Mouse (Mus musculus): ENCODE data around the gene Lrrtm3.

Gene Lrrtm3

DNA sequence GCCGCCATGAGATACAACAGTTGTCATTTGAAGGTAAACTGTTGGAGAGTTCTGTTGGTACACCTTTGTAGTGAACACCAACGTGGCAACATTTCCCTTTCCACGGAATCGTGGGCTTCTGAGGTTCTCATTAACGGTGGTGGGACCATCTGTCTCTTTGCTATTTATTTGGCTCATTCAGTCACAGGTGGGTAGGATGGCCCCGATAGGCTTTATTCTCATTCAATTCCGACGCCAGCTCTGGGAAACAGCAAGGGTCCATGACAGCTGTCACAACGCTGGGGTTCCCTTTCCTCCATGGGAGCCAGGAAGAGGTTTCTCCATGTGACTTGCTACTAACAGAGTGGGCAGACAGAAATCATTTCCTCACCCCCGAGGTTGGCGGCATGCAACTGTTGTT is 48.2 kb downstream of the Lrrtm3 start:
- no peak for DNase-seq (ENCODE audit: low spot score)

DNA sequence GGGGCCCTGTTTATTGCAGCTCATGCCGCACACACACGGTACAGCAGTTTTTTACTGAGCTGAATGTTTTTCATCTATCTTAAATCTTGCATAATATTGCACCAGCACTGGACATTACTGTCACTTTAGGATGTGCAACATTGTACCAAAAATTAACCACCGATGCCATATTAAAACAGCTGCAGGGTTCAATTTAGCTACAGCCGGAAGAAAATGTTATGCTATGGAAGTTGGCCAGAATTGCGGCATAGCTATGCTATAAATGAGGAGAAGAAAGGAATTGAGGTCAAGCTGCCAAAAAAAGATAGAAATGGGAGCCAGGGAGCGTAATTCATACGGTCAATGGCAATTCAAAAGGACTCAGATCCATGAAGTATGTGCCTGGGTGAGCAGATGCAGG is 48.9 kb downstream of the Lrrtm3 start:
- DNase-seq (ENCODE audit: low spot score) = no peak

DNA sequence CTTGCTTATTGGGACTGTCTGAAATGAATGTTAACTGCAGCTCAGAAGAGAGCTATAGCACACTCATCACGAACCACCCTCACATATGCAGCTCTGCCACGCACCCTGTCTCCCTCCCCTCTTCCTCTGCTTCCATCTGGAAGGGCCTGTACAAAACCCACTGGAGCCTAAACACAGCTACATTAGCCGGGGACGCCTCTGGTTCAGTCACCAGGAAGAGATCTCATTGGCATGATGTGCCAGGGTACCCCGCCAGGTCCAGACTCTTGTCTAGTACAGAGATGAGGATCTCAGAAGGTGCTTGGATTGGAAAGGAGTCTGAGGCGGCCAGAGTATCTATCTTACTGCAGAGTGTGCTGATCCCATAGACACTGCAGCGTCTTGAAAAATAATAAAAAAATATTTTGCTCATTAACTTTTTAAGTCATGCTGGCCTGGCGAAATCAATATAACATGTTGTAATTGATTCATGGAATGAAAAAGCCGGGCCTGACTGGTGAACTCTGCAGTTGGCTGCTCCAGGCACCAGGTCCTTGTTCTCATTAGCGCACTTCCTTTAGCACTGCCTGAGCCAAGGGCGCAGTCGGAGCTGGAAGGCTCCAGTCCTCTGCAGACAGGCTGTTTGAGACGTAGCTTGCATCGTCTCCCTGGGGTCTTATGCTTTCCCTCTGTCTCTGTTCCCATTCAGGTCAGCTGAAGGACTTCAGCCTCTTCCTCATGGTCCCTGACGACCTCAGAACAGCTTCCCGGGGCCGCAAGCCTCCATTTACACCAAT is 50.1 kb downstream of the Lrrtm3 start:
- no peak for DNase-seq (ENCODE audit: low spot score)

DNA sequence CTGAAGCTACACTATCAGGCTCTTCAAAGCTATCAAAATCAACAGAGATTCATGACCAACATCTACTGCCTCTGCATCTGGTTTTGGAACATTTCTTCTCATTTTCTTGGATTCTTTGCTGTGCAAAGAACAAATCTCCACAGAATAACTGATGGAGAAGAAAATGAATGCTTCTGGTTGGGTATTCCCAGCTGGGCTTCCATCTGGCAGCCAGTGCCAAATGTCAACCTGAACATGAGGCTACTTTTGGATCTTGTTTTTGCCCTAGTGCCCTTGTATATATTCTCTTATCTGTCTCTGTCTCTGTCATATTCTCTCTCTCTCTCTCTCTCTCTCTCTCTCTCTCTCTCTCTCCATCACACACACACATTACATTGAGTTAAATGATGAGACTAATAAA is 59.2 kb downstream of the Lrrtm3 start:
- no peak for DNase-seq (ENCODE audit: low spot score)

GRCm38 (mm10) chr10:64023340-64023739 is 66.7 kb downstream of the Lrrtm3 start:
- no peak for DNase-seq (ENCODE audit: low spot score)

DNA sequence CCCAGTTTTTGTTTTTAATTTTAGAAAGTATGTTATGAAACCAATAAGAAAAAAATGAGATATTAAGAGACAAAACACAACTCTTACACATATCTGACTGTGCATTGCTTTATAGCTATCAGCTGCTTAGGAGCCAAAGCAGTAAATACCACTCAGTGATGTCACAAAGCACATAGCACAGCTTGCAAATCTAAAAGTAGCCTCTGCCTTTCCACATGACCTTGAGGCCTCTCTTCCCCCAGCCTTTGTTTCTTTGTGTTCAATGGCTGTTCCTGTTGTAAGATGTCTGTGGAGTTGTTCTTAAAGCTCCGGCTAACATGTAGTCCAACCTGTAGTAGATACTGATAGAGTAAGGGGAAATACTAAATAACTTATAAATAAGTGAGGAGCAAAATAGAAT is 69.7 kb downstream of the Lrrtm3 start:
- DNase-seq (ENCODE audit: low spot score) = no peak

DNA sequence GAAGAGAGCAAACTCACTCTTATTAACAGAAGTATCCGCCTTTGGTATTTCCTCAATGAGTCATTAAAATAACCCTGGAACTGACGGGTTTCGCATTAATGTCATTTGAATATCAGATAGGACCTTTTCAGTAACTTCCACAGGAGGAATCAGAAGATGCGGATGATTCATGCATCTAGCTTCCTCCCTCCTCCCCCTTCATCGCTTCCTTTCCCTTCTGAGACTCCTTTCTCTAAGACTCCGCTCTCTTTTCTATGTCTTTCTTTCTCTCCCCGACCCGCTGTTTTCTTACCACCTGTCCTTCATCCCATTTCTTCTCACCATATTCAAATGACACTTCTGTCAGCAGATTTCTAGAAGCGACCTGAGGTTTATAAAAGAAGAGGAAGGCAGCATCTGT is 88.1 kb downstream of the Lrrtm3 start:
- no peak for DNase-seq (ENCODE audit: low spot score)

GRCm38 (mm10) chr10:64001531-64001930 is 88.5 kb downstream of the Lrrtm3 start:
- DNase-seq (ENCODE audit: low spot score) = no peak

- no peak for DNase-seq (ENCODE audit: low spot score)
Measured at GRCm38 (mm10) chr10:63994251-63994650, 95.8 kb downstream of the Lrrtm3 start.

DNA sequence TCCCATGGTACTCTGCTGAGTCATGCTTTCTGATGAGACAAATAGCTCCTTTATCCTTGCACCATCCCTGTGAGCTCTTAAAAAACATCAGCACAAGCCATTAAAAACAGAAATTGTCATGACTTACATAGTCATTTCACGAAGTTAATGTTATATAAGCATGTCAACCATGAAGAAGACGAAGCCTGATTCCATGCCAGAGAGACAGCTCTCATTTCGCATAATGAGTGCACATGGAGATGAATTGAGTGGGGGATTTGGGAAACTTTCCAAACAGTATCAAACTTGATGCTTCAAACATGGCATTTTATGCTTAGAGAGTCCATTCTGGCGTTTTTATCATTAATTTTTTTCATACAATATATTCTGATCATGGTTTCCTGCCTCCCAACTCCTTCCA is 104.5 kb downstream of the Lrrtm3 start:
- no peak for DNase-seq (ENCODE audit: low spot score)

DNA sequence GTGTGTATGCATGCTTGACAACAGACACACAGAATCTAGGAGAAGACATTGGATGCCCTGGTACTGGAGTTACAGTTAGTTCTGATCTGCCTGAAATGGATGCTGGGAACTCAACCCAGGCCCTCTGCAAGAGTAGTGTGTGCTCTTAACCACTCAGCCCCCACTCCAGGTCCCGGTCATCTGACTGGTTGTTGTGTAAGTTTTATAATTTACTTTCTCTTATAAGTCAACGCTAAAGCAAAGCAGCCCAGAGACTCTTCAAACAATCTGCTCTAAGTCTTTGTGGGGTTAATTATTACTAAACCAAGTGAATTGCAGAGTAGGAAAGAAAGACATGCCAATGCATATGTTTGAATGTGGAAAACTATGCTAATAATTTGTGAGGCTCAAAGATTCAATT is 110.7 kb downstream of the Lrrtm3 start:
- DNase-seq (ENCODE audit: low spot score) = no peak

- DNase-seq (ENCODE audit: low spot score) = no peak
Measured at GRCm38 (mm10) chr10:63978969-63979368, 111.1 kb downstream of the Lrrtm3 start.

- no peak for DNase-seq (ENCODE audit: low spot score)
Measured at GRCm38 (mm10) chr10:63978535-63978934, 111.5 kb downstream of the Lrrtm3 start.

- DNase-seq (ENCODE audit: low spot score) = no peak
Measured at GRCm38 (mm10) chr10:63978101-63978500, 112.0 kb downstream of the Lrrtm3 start.

DNA sequence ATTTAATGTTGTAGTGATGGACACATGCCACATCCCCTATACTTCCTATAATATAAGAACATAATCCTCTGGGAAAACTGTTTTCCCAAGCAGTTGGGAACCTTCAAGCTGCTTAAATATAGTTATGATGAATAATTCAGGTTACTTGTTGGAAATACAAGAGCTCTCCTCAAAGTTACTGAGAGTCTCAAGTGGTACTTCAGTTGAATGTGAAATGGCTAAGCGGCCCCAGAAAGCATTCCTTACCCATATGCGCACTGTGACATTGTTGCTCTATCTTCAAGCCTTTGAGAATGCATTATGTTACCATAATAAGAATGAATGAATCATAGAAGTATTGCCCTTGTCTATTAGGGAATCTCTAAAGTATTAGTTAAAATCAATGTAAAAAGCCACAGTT is 117.8 kb downstream of the Lrrtm3 start:
- DNase-seq (ENCODE audit: low spot score) = no peak

- DNase-seq (ENCODE audit: low spot score) = no peak
Measured at GRCm38 (mm10) chr10:63954308-63954930, 135.7 kb downstream of the Lrrtm3 start.

DNA sequence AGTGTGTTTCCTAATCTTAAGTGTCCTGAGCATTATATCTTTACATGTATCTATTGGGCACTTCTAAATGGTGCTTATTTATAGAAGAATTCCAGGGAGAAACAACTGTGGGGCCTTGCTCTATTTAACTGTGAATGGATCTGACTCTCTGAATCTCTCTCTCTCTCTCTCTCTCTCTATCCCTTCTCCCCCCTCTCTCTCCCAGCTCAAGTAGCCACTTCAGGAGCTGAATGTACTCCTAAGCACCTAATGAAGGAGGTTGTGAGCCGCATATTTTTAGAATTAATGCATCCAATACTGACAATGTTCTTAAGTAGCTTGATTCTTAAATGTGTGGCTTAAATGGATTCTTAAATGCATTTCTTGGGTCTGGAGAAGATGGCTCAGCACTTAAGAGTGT is 138.6 kb downstream of the Lrrtm3 start:
- DNase-seq (ENCODE audit: low spot score) = no peak

DNA sequence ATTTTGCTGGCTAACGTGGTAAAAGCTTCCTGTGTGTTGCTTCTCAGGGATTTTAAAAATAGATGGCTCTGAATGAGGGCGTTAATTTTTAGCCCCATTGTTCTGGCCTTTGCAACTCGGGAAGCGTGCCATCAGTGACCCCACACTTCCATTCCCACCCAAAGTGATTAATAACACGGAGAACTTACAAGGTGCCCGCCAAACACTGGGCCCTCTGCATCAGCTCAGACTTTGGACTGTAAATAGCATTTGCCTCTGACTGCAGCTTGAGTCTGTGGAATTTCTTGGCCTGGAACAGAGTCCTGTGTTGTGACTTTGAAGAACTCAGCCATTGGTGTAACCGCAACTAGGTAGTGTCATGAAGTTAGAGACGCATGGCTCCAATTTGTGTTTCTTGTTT is 139.2 kb downstream of the Lrrtm3 start:
- no peak for DNase-seq (ENCODE audit: low spot score)

- no peak for DNase-seq (ENCODE audit: low spot score)
Measured at GRCm38 (mm10) chr10:63947266-63947665, 142.8 kb downstream of the Lrrtm3 start.

DNA sequence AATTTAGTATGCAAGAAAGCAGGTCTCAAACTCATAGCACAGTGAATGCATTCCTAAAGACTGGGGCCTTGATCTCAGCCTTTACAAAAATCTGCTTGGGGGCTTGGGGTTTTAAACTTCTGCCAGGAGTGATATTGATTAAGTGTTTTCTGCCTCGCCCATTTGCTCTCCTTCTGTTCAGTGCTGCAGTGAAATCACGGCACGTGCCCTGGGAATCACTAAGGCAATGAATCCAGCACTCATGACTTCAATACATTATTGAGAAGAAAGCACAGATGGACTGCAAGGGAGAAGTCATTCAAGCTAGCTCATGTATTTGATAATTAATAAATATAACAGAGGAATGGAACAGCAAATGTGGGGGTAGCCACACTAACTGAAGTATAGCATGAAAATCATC is 144.5 kb downstream of the Lrrtm3 start:
- no peak for DNase-seq (ENCODE audit: low spot score)

DNA sequence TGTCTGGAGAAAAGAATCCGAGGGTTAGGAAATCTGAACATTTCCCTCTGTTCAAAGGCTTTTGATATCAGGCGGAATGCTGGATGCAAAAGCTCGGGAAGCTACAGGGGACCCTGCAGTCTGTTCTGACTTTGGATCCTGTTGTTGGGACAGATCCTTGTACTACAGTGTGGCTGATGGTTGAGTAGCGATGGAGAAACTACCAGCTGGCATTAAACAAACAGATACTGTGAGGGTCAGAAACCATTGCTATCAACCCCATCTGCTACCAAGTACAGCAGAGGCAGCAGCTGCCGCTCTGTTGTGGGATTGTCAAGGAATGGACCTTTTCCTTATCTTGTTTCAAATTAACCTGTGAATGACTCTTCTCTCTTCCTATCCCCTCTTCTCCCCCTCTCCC is 156.1 kb downstream of the Lrrtm3 start:
- DNase-seq (ENCODE audit: low spot score) = no peak

GRCm38 (mm10) chr10:63927334-63927733 is 162.7 kb downstream of the Lrrtm3 start, which contains the start of gene Gm10118:
Gene Gm10118 (minus strand): TSS chr10:63927434.
- DNase-seq (ENCODE audit: low spot score) = no peak

- no peak for DNase-seq (ENCODE audit: low spot score)
Measured at GRCm38 (mm10) chr10:63908878-63909277, 181.2 kb downstream of the Lrrtm3 start.

- no peak for DNase-seq (ENCODE audit: low spot score)
Measured at GRCm38 (mm10) chr10:63899891-63900290, 190.2 kb downstream of the Lrrtm3 start.

Measured in spleen, adult 12 weeks (tissue).